Mouse (Mus musculus) stomach, embryonic 16.5 days (tissue): ENCODE measurements at regions not wholly inside any gene's neighbourhood (a gene's known extent, or its start where the extent isn't known, plus 50 kb on each side); places are given as distances from the start of the nearest gene placed in this dataset.

Source experiments
- ATAC-seq: fragments of 200-750 bp; cut with Nextera tagmentation; 2 replicates; pipeline ENCODE4 v1.8.0; 2017; ENCODE audit warnings: moderate number of reproducible peaks, moderate TSS enrichment; ENCODE audit not compliant: insufficient read depth, low FRiP score
- H3K27ac ChIP-seq: fragments of 300-500 bp; sonication (generic); 2 replicates; pipeline ENCODE4 v1.5.1; 2014; ENCODE audit warnings: low read length
- H3K27me3 ChIP-seq: fragments of 300-500 bp; sonication (generic); 2 replicates; pipeline ENCODE4 v1.6.1; 2014; ENCODE audit warnings: low read length, control low read depth, mixed read lengths; ENCODE audit not compliant: control insufficient read depth, insufficient read depth
- H3K36me3 ChIP-seq: fragments of 300-500 bp; sonication (generic); 2 replicates; pipeline ENCODE4 v1.6.1; 2014; ENCODE audit warnings: low read length; ENCODE audit not compliant: control insufficient read depth, insufficient read depth
- H3K4me1 ChIP-seq: fragments of 300-500 bp; sonication (generic); 2 replicates; pipeline ENCODE4 v1.6.1; 2014; ENCODE audit warnings: low read length, control low read depth, mixed read lengths; ENCODE audit not compliant: control insufficient read depth, insufficient read depth
- H3K4me2 ChIP-seq: fragments of 300-500 bp; sonication (generic); 2 replicates; pipeline ENCODE4 v1.6.1; 2014; ENCODE audit warnings: low read depth, low read length, mixed read lengths
- H3K4me3 ChIP-seq: fragments of 300-500 bp; sonication (generic); replicated peaks from 2 replicates; pipeline ENCODE4 v1.5.1; 2014; ENCODE audit warnings: mild to moderate bottlenecking, low read length
- H3K9ac ChIP-seq: fragments of 300-500 bp; sonication (generic); 2 replicates; pipeline ENCODE4 v1.6.1; 2014; ENCODE audit warnings: low read length
- H3K9me3 ChIP-seq: fragments of 300-500 bp; sonication (generic); replicated peaks from 2 replicates; pipeline ENCODE4 v1.6.1; 2016; ENCODE audit warnings: low read length, control low read depth; ENCODE audit not compliant: control insufficient read depth
- WGBS: fragments of 180-500 bp; shearing (Covaris S2); extraction: QIAGEN DNeasy Blood & Tissue Kit; methylation state at CpG from one replicate; pipeline ENCODE4 v1.1.7; 2014; 5-methylcytosine and 5-hydroxymethylcytosine counted together

GRCm38 (mm10) chr1:190324562-190324961 lies 154.0 kb upstream of the Prox1 start:
- Histone ChIP-seq H3K27me3 (no peaks in the 10 kb centered on the region), H3K4me1 (no peaks in the 10 kb centered on the region), H3K9me3 (no peaks in the 10 kb centered on the region), H3K36me3 (no peaks in the 10 kb centered on the region), H3K27ac (no peak overlapping the region), H3K9ac (no peak overlapping the region), H3K4me3 (no peak overlapping the region), H3K4me2 (no peak overlapping the region)
- WGBS = 79% methylated on average over 6 of the region's 6 CpGs
- no peak for ATAC-seq

- no peak overlapping the region for H3K27ac ChIP-seq
Observed at GRCm38 (mm10) chr1:190323671-190324070, 153.2 kb upstream of the Prox1 start.

GRCm38 (mm10) chr1:190316175-190316574 lies 145.7 kb upstream of the Prox1 start:
- no peak overlapping the region for H3K4me3 ChIP-seq
- H3K9ac ChIP-seq = no peak overlapping the region
- H3K27me3 ChIP-seq = no peaks in the 10 kb centered on the region
- H3K4me1 ChIP-seq = no peaks in the 10 kb centered on the region
- no peak for ATAC-seq
- H3K4me2 ChIP-seq = no peak overlapping the region
- 60% methylated on average over 5 of the region's 5 CpGs for WGBS
- no peaks in the 10 kb centered on the region for H3K36me3 ChIP-seq
- H3K27ac ChIP-seq = no peak overlapping the region
- H3K9me3 ChIP-seq = no peaks in the 10 kb centered on the region

More at GRCm38 (mm10) chr1:190323671-190324070, 153.2 kb upstream of the Prox1 start:
- WGBS = 71% methylated on average over 9 of the region's 9 CpGs
- no peak for ATAC-seq
- Histone ChIP-seq H3K36me3 (no peaks in the 10 kb centered on the region), H3K4me2 (no peak overlapping the region), H3K27me3 (no peaks in the 10 kb centered on the region), H3K9ac (no peak overlapping the region), H3K4me3 (no peak overlapping the region), H3K4me1 (no peaks in the 10 kb centered on the region), H3K9me3 (no peaks in the 10 kb centered on the region)

GRCm38 (mm10) chr1:190309831-190310230 lies 139.3 kb upstream of the Prox1 start:
- H3K4me1 ChIP-seq = no peaks in the 10 kb centered on the region
- H3K9me3 ChIP-seq = no peaks in the 10 kb centered on the region
- H3K4me2 ChIP-seq = no peak overlapping the region
- WGBS = 79% methylated on average over 6 of the region's 6 CpGs
- H3K4me3 ChIP-seq = no peak overlapping the region
- H3K9ac ChIP-seq = no peak overlapping the region
- no peak for ATAC-seq
- no peaks in the 10 kb centered on the region for H3K27me3 ChIP-seq
- H3K27ac ChIP-seq = no peak overlapping the region
- no peaks in the 10 kb centered on the region for H3K36me3 ChIP-seq

- H3K9me3 ChIP-seq = no peaks in the 10 kb centered on the region
- no peaks in the 10 kb centered on the region for H3K27me3 ChIP-seq
- ATAC-seq = no peak
- H3K36me3 ChIP-seq = no peaks in the 10 kb centered on the region
- no peak overlapping the region for H3K27ac ChIP-seq
- H3K4me1 ChIP-seq = no peaks in the 10 kb centered on the region
- no peak overlapping the region for H3K9ac ChIP-seq
- no peak overlapping the region for H3K4me2 ChIP-seq
- H3K4me3 ChIP-seq = no peak overlapping the region
- 85% methylated on average over 3 of the region's 3 CpGs for WGBS
Observed at GRCm38 (mm10) chr1:190307751-190308150, 137.2 kb upstream of the Prox1 start.

- no peaks in the 10 kb centered on the region for H3K27me3 ChIP-seq
- no peak overlapping the region for H3K9ac ChIP-seq
- ATAC-seq = no peak
- H3K9me3 ChIP-seq = no peaks in the 10 kb centered on the region
- WGBS = 83% methylated on average over 10 of the region's 10 CpGs
- no peak overlapping the region for H3K4me3 ChIP-seq
- H3K36me3 ChIP-seq = no peaks in the 10 kb centered on the region
- H3K4me1 ChIP-seq = no peaks in the 10 kb centered on the region
- H3K27ac ChIP-seq = no peak overlapping the region
- no peak overlapping the region for H3K4me2 ChIP-seq
Observed at GRCm38 (mm10) chr1:190297666-190298327, 127.3 kb upstream of the Prox1 start.

GRCm38 (mm10) chr1:190290061-190290460 lies 119.5 kb upstream of the Prox1 start:
- no peaks in the 10 kb centered on the region for H3K9me3 ChIP-seq
- no peaks in the 10 kb centered on the region for H3K4me1 ChIP-seq
- H3K27me3 ChIP-seq = no peaks in the 10 kb centered on the region
- no peak overlapping the region for H3K9ac ChIP-seq
- H3K4me2 ChIP-seq = no peak overlapping the region
- no peaks in the 10 kb centered on the region for H3K36me3 ChIP-seq
- no peak for ATAC-seq
- no peak overlapping the region for H3K4me3 ChIP-seq
- WGBS = 64% methylated on average over 11 of the region's 11 CpGs
- no peak overlapping the region for H3K27ac ChIP-seq

- WGBS = 60% methylated on average over 17 of the region's 17 CpGs
- Histone ChIP-seq H3K9me3 (no peaks in the 10 kb centered on the region), H3K4me1 (no peaks in the 10 kb centered on the region), H3K27ac (no peak overlapping the region), H3K27me3 (no peaks in the 10 kb centered on the region), H3K4me2 (no peak overlapping the region), H3K4me3 (no peak overlapping the region), H3K9ac (no peak overlapping the region), H3K36me3 (no peaks in the 10 kb centered on the region)
- ATAC-seq = no peak
Observed at GRCm38 (mm10) chr1:190286481-190287145, 116.1 kb upstream of the Prox1 start.

GRCm38 (mm10) chr1:190285636-190286035 lies 115.1 kb upstream of the Prox1 start:
- WGBS = 79% methylated on average over 8 of the region's 8 CpGs
- no peaks in the 10 kb centered on the region for H3K27me3 ChIP-seq
- H3K4me3 ChIP-seq = no peak overlapping the region
- no peak for ATAC-seq
- H3K36me3 ChIP-seq = no peaks in the 10 kb centered on the region
- H3K4me2 ChIP-seq = no peak overlapping the region
- no peaks in the 10 kb centered on the region for H3K4me1 ChIP-seq
- H3K9me3 ChIP-seq = no peaks in the 10 kb centered on the region
- no peak overlapping the region for H3K27ac ChIP-seq
- H3K9ac ChIP-seq = no peak overlapping the region
